Mouse (Mus musculus): ENCODE results near the gene Cfap43. TPM values are rescaled to one million over a fixed set of nuclear protein-coding genes. Genes with fewer than 3 reads are reported as not detected.

Cfap43 gene
- total RNA-seq, 2 experiments from 2014 or later, result 0.33 TPM; not detected in 1

DNA sequence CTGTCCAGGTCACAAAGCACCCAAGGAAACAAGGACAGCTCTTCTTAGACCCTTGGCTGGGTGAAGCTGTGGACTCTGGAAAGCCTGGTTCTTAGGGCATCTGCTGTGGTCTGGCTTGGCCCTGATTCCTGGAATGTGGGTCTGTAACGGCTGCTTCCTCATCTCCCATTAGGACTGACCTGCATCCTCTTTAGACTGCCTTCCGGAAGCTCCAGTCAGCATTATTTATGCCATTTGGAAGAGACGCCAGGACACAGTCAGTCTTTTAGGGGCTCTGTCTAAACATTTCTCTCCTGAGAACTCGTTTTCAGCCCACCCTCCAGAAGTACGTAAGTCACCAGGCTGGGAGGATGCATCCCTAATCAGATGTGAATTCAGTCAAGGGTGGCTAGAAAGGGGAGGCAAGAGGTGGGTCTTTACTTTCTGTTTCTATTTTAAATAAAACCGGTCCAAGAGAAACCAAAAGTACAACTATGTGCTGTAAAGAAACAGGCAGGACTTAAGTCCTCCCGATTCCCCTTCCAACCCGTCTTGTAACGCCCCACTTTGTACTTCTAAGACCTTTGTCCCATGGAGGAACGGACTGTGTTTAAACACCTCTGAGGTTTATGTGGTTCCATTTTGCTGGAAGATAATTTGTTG lies 28.5 kb downstream of the Cfap43 start:
- ATAC-seq (replicated peaks; ENCODE audit: low FRiP score, low TSS enrichment, poor library complexity, severe bottlenecking), result no peak; the same call in 1 of the 2 replicates

GRCm38 (mm10) chr19:47888037-47888436 lies 31.1 kb downstream of the Cfap43 start:
- ATAC-seq (replicated peaks; ENCODE audit: low FRiP score, low TSS enrichment, poor library complexity, severe bottlenecking), result no peak

DNA sequence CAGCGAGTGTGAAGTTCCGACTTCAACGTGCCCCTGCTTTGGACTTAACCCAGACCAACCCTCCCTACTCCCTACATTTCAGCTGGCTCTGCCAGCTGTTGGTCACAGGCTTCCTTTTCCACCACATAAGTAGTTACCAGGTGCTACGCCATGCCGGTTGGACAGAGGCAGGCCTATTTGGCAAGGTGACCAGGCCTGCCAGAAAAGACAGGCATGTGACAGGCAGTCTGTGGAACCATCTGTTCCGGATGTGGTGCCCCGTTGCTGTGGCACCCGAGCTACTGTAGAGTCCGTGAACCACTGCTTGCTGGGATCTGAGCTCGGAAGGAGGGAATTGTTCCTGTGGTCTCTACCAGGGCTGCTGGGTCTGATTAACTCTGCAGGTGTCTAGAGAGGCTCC lies 31.7 kb downstream of the Cfap43 start:
- ATAC-seq (replicated peaks; ENCODE audit: low FRiP score, low TSS enrichment, poor library complexity, severe bottlenecking), result peak; percentile 35; the same call in 1 of the 2 replicates

- ATAC-seq (replicated peaks; ENCODE audit: low FRiP score, low TSS enrichment, poor library complexity, severe bottlenecking), result no peak
Observed at GRCm38 (mm10) chr19:47886617-47887016, 32.5 kb downstream of the Cfap43 start.

DNA sequence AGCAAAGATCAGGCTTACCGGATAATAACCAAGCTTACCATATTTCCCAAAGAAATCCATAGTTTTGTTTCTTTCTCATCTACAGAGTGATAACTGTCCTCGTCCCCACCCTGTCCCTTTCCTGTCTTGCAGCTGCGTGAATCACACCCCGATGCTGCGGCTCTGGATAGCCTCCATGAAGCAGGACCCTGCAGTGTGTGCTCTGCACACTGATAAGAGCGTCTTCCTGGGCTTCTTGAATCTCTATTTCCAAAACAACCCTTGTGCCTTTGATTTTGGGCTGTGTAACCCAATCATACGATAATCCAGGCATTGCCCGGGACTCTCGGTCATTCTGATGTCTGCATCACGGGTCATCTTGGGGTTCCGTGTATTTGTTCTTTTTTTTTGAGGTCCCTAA lies 33.2 kb downstream of the Cfap43 start:
- 0 out of 2 replicates have a peak, but pooled peaks have one; percentile 43 for ATAC-seq (replicated peaks; ENCODE audit: low FRiP score, low TSS enrichment, poor library complexity, severe bottlenecking)

DNA sequence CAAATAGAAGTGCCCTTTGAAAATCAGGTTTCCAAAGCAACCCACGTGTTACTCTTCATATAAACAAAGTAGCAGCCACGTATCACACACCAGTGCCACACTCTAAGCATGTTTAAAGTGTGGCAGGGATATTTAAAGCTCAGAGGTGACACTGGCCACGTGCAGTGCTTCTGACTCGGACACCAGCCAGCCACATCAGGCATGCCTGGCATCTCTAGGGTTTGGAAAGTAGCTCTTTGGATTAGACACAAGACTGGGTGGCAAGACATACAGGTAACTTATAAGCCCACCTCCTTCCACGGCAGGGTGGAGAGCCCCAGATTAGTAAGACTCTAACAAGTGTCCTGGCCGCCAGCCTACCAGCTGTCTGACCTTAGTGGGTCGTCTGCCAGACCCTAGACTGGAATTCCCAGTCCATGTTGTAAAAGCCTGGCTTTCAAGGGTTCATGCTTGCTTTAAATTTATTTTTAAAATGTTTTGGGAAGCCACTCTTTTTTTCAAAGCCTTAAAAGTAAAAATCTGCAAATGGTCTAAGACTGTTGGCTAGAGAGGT lies 33.8 kb downstream of the Cfap43 start:
- no peak for ATAC-seq (replicated peaks; ENCODE audit: low FRiP score, low TSS enrichment, poor library complexity, severe bottlenecking)

DNA sequence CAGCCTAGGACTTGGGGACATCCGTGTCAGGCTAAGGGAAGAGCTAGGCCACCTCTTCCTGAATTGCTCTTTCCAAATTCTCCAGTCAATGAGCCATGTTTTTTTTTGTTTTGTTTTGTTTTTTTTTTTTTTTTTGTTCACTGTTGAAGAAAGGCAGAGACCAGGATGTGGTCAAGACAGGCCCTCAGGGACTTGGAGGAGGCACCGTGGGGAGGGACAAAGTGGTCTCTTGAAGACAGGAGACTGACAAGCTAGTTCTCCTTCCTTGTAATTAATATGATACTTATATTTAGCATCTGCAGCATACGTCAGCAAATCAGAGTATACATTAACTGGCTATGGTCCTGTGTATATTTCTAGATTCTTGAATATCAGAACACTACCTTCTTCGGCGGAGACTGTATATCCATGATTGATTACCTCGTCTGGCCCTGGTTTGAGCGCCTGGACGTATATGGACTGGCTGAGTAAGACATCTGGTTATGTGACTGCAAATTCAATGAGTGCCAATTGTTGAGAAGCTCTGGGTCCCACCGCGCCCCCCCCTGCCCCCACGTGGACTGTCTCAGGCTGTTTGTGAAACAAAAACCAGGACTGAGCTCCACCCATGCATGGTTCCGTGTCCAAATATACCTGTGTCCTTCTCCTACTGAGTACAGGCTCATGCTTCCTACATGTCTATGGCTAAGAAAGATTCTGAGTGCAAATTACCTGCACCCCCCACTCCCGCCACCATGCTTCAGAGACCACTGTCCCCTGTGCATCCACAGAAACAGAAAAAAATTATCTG lies 34.6 kb downstream of the Cfap43 start:
- no peak for ATAC-seq (replicated peaks; ENCODE audit: low FRiP score, low TSS enrichment, poor library complexity, severe bottlenecking)

DNA sequence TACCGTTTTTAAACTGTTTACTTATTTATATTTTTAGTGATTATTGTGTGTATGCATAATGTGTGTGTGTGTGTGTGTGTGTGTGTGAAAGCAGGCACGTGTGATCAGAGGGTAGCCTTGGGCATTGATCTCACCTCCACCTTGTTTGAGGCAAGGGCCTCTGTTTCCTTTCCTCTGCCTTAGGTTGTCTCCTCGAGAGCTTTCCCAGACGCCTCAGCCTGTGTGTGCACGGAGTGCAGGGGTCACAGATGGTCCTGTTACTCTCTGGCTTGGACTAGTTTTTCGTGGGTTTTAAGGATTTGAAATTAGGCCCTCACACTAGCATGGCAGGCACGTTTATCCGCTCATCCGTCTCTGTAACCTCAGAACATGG lies 36.2 kb downstream of the Cfap43 start:
- no peak for ATAC-seq (replicated peaks; ENCODE audit: low FRiP score, low TSS enrichment, poor library complexity, severe bottlenecking)

- peak; percentile 84 for ATAC-seq (replicated peaks; ENCODE audit: low FRiP score, low TSS enrichment, poor library complexity, severe bottlenecking)
Observed at GRCm38 (mm10) chr19:47882151-47882881, 36.8 kb downstream of the Cfap43 start.

- no peak for ATAC-seq (replicated peaks; ENCODE audit: low FRiP score, low TSS enrichment, poor library complexity, severe bottlenecking)
Observed at GRCm38 (mm10) chr19:47881538-47881937, 37.5 kb downstream of the Cfap43 start.

- ATAC-seq (replicated peaks; ENCODE audit: low FRiP score, low TSS enrichment, poor library complexity, severe bottlenecking), result no peak
Observed at GRCm38 (mm10) chr19:47876252-47876651, 42.8 kb downstream of the Cfap43 start.

- ATAC-seq (replicated peaks; ENCODE audit: low FRiP score, low TSS enrichment, poor library complexity, severe bottlenecking), result peak; percentile 65
Observed at GRCm38 (mm10) chr19:47871515-47871914, 47.6 kb downstream of the Cfap43 start.

DNA sequence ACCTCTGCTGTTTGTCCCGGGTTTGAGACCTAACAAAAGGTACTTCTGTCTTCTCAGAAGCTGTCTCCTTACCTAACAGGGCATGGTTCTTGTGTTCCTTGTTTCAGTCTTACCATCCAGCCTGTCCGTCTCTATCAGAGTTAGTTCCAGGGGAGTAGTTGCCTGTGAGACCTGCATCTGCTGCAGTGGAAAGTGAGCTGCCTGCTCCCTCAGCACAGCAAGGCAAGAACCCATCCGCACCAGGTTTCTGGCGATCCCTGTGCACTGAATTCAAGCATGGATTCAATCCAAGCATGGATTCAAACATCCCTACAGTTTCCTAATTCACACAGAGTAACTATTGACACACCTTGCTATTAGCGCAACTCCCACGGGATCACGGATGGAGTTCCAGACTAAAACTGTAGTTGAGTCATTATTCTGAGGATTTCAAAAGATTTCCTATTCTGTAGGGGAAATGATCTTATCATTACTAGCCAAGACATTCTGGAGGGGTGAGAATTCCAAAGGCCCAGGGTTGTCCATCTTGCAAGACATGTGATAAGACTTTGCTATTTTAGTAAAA lies 48.9 kb downstream of the Cfap43 start:
- ATAC-seq (replicated peaks; ENCODE audit: low FRiP score, low TSS enrichment, poor library complexity, severe bottlenecking), result no peak

DNA sequence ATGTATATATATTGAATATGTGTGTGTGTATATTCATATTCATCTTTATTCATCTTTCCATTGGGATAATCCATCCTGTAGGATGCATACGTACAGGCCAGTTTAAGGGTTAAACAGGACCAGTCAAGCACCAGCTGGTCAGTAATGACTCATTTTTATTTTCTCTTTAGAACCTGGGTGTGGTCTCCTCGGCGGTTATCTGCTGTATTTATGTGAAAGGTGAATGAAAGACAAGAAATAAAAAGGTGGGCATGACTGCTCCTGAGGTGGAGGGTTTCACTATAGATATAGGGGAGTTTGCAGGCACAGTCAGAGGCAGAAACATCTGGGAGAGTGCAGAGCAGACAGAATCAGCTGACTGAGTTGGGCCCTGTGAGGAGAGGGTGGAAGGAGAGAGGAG lies 49.6 kb downstream of the Cfap43 start:
- ATAC-seq (replicated peaks; ENCODE audit: low FRiP score, low TSS enrichment, poor library complexity, severe bottlenecking), result no peak

DNA sequence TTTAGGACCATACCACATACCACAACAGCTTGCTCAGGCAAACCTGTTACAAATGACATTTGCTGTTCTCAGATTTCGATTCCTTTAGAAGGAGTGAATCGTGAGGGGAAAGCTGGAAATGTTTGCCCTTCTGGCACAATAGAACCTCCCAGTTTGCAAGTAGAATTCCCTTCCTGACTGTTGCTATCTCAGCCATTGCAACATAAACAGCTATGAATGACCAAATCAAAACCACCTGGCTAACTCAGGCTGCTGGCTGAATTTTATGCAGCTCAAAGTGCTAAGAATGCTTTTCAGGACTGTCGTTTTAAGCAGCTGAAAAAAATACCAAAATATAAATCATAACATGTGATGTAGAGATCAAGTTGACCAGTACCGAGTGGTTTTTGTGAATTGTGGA lies 50.1 kb downstream of the Cfap43 start:
- no peak for ATAC-seq (replicated peaks; ENCODE audit: low FRiP score, low TSS enrichment, poor library complexity, severe bottlenecking)

GRCm38 (mm10) chr19:47867628-47868175 lies 51.4 kb downstream of the Cfap43 start:
- no peak for ATAC-seq (replicated peaks; ENCODE audit: low FRiP score, low TSS enrichment, poor library complexity, severe bottlenecking)

GRCm38 (mm10) chr19:47865353-47865947 lies 53.6 kb downstream of the Cfap43 start, which contains the start of gene Gsto2:
Gene Gsto2, plus strand, starts transcription at chr19:47865534.
- peak; percentile 100 for ATAC-seq (replicated peaks; ENCODE audit: low FRiP score, low TSS enrichment, poor library complexity, severe bottlenecking)

DNA sequence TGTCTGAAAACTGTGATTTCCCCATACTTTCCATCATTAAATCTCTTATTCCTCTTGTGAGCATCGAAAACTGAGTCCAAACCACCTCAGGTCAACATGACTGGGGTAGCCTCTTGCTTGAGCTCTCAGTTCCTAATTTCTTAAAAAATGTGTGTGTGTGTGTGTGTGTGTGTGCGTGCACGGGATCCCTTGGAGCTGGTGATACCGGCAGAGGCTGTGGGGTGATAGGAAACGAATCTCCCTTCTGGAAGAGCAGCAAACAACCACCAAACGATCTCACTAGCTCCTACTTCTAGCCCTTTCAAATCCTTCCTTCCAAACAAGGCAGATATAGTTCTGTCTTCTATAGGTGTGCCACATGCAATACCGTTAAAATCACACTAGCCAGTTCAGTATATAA lies 54.4 kb downstream of the Cfap43 start:
- no peak for ATAC-seq (replicated peaks; ENCODE audit: low FRiP score, low TSS enrichment, poor library complexity, severe bottlenecking)

- ATAC-seq (replicated peaks; ENCODE audit: low FRiP score, low TSS enrichment, poor library complexity, severe bottlenecking), result no peak
Observed at GRCm38 (mm10) chr19:47864051-47864450, 55.0 kb downstream of the Cfap43 start.

Measured in megakaryocyte-erythroid progenitor cell, adult 5-6 weeks (primary cell).